Mouse (Mus musculus) brain, adult 2 months (tissue): ENCODE measurements around the gene Numb.

Experiments
- DNase-seq: peaks from one replicate; pipeline ENCODE4 v3.0.0; 2011; ENCODE audit warnings: low read depth, low spot score

The Numb gene

GRCm38 (mm10) chr12:83782669-83783068 lies 139.1 kb downstream of the Numb start:
- DNase-seq = no peak

GRCm38 (mm10) chr12:83781640-83782278 lies 140.0 kb downstream of the Numb start:
- DNase-seq = no peak

DNA sequence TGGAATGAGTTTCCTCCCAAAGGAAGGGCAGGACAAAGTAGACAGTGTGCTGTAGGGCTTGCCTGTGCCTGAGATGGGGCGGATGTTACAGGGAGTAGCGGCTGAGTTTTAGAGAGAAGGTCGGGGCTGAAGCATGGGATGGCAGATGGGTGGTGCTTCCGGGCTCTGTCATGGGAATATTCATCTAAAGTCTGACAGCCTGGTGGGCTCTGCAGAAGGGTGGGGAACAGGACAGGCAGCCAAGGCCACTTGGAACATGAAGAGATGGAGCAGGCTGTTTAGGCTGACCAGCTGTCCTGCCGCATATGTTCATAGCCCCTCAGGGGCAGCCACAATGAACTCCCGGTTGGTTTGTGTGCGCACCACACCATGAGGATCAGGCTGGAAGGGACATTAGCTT lies 140.5 kb downstream of the Numb start:
- DNase-seq = no peak

- no peak for DNase-seq
Measured at GRCm38 (mm10) chr12:83780181-83780580, 141.6 kb downstream of the Numb start.

DNA sequence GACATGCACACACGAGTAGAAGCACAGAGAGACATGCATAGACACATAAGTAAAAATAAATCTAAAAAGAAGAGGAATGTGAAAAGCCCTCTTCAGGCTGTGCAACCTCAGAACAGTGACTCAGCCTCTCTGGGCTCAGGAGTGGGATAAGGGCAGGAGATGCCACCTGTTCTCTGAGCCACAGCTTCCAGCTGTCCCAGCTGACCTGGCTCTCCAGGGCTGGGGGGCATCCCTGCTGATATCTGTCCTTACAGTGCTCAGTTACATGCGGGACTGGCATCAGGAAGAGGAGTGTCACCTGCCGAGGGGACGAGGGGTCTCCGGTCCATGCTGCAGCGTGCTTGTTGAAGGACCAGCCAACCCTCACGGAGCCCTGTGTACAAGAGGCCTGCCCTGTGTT lies 145.0 kb downstream of the Numb start:
- DNase-seq = no peak

- no peak for DNase-seq
Measured at GRCm38 (mm10) chr12:83775621-83776020, 146.1 kb downstream of the Numb start.

DNA sequence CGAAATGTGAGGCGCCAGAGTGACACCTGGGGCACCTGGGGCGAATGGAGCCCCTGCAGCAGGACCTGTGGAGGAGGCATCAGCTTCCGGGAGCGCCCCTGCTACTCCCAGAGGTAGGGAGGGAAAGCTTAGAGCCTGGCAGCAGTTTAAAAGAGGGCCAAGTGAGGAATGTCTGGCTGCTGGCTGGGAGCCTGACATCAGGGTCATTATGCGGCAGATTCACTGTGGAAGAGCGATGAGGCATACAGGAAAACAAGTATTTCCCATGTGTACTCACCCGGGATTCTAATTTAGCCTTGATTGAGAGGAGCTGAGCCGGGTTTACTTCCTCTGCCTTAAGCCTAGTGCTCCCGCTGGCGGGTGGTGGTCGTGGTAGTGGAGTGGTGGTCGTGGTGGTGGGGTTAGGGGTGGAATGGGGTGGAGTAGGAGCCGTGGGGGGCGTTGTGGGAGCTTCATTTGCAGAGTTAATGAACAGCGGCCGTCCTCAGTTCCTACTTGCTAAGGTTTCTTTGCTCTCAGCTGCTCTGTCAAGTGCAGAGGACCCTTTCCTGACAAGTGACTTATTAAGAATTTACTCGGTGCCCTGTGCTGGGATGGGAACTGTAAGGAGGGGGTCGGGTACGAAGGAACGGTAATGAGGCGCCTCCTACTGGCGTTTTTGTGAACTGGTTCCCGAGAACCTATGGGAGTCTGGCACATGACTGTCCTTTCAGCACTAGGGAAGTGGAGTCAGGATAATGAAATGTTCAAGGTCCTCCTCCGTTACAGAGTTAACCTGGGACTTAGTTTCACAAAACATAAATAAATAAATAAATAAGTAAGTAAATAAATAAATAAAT lies 151.1 kb downstream of the Numb start:
- DNase-seq = peak; percentile 71

GRCm38 (mm10) chr12:83768235-83768899 lies 153.4 kb downstream of the Numb start:
- DNase-seq = no peak

GRCm38 (mm10) chr12:83767833-83768232 lies 153.9 kb downstream of the Numb start:
- DNase-seq = no peak

GRCm38 (mm10) chr12:83765965-83766603 lies 155.7 kb downstream of the Numb start:
- no peak for DNase-seq

GRCm38 (mm10) chr12:83764519-83764918 lies 157.2 kb downstream of the Numb start:
- no peak for DNase-seq

DNA sequence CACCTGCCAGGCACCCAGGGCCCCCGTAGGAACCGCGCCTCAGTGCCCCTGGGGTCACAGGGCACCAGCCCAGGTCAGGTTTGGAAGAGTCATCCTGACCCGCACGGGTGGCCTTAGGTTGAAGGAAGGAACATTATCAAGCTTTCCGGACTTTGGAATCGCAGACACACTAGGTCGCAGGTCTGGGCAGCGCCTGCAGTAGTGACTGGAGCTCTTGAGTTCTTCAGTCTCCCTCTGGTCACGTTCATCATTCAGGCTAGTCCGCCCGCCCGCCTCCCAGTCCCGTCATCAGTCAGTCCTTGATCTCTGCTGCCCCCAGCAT lies 157.7 kb downstream of the Numb start:
- DNase-seq = no peak

DNA sequence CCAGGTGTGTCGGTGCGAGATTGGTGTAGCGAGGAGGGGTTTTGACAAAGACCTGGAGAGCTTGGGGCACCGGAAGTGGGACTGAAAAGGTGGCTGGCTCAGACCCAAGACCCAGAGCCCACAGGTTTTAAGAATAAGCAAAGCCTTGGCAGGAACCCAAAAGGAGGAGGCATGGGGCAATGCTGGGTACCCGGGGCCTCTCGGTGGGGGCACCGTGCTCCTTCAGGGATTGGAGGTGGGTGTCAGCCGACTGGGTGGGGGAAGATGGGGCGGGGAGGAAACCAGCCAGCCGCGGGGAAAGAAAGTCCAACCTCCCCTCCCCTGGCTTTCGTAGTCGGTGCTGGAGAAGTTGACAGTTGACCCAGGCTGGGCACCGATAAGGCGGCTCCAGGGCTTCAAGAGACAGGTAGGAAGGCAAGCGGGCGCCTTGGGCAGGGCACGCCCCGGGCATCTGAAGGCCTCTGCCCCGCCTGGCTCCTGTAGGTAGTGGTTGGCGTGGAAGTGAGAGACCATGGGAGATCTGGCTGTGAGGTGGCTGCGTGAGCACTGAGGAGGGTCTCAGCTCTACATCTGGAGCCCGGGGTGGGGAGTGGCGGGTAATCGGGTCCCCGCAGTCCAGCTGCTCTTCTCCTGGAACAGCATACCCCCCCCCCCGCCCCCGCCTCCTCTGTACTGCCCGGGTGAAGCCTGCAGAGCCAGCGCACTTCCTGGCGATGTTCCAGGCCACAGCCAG lies 158.3 kb downstream of the Numb start, which contains the start of gene Papln:
Gene Papln (plus strand): TSS at position 324 of the 733 bp plus-strand sequence.
- DNase-seq = no peak

GRCm38 (mm10) chr12:83762706-83763105 lies 159.0 kb downstream of the Numb start:
- no peak for DNase-seq

GRCm38 (mm10) chr12:83760201-83760600 lies 161.5 kb downstream of the Numb start:
- no peak for DNase-seq

DNA sequence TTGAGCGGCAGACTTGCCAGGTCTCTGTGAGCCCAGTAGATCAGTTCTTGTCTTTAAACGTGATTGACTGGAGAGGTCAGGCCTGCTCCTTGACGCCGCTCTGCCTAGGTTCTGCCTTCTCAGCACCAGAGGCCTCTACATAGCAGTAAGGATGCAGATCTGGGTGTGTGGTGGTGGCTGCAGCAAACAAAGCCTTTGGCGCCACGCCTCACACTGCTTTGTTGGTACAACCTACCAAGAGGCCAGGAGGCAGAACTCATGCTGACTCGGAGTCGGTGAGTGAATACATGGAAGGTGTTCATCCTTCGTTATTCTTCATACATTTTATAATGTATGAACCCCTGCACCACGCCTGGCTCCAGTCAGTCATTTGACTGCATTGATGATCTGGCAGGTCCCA lies 163.0 kb downstream of the Numb start:
- no peak for DNase-seq

- DNase-seq = no peak
Measured at GRCm38 (mm10) chr12:83752495-83752894, 169.2 kb downstream of the Numb start.

- no peak for DNase-seq
Measured at GRCm38 (mm10) chr12:83749186-83749585, 172.5 kb downstream of the Numb start.
